Mouse (Mus musculus) urinary bladder, postnatal 0 days (tissue): ENCODE data around the gene Dusp11. TPM values are rescaled to one million over a fixed set of nuclear protein-coding genes. Genes with fewer than 3 reads are reported as not detected.

Experiments
- polyA plus RNA-seq: library from polyadenylated mRNA; unstranded; fragments of >200 nt; fragmentation: Nextera tagmentation; extraction: Ambion mirVana; gene quantifications from 2 replicates; pipeline ENCODE4 v1.2.1, GENCODE M21; 2015

Dusp11 gene
- 38.1 and 52.5 TPM in 2 replicates for polyA plus RNA-seq

GRCm38 (mm10) chr6:85961101-85962091 is at the start of gene Dusp11:
Dusp11 (minus strand) TSS chr6:85961667.

GRCm38 (mm10) chr6:85915539-85916513 is 45.6 kb downstream of the Dusp11 start, which contains the start of gene Nat8f1:
Nat8f1 (minus strand) TSS chr6:85915687.

GRCm38 (mm10) chr6:85911587-85911986 is 49.9 kb downstream of the Dusp11 start, which contains the start of gene Tprkb:
Tprkb (plus strand) TSS chr6:85911865.

GRCm38 (mm10) chr6:85904642-85905061 is 56.8 kb downstream of the Dusp11 start, which contains the start of gene Nat8f4:
Nat8f4 (minus strand) TSS chr6:85904884.

Other genes starting within 250 kb of the Dusp11 start
- gene Nat8f7, start 248.5 kb downstream of the Dusp11 start, polyA plus RNA-seq: 0.11 and 0.24 TPM in 2 replicates
- 0.11 and 0.13 TPM in 2 replicates for gene Nat8f3, start 195.9 kb downstream of the Dusp11 start, polyA plus RNA-seq
- not detected in 2 replicates for gene Nat8f6, start 140.7 kb downstream of the Dusp11 start, polyA plus RNA-seq
- gene Nat8f5, start 140.7 kb downstream of the Dusp11 start, polyA plus RNA-seq: 0.55 and 0.70 TPM in 2 replicates
- 0.65 and 0.90 TPM in 2 replicates for gene Nat8, start 129.6 kb downstream of the Dusp11 start, polyA plus RNA-seq
- gene Nat8f2, start 92.5 kb downstream of the Dusp11 start, polyA plus RNA-seq: 0.05 TPM in 1 of 2 replicates, not detected in the other
- 1.8 TPM in 2 replicates for gene Nat8f4, start 56.8 kb downstream of the Dusp11 start, polyA plus RNA-seq
- gene Tprkb, start 49.8 kb downstream of the Dusp11 start, polyA plus RNA-seq: 30.2 and 31.8 TPM in 2 replicates
- gene Nat8f1, start 46.0 kb downstream of the Dusp11 start, polyA plus RNA-seq: 6.0 and 7.4 TPM in 2 replicates
- gene Figla, start 54.5 kb upstream of the Dusp11 start, polyA plus RNA-seq: not detected in 2 replicates
- 0.31 and 0.58 TPM in 2 replicates for gene Add2, start 67.0 kb upstream of the Dusp11 start, polyA plus RNA-seq
- gene Tgfa, start 233.6 kb upstream of the Dusp11 start, polyA plus RNA-seq: 5.9 and 6.6 TPM in 2 replicates